Mouse (Mus musculus) kidney, embryonic 16.5 days (tissue): ENCODE data around the gene Krt19. TPM values are rescaled to one million over a fixed set of nuclear protein-coding genes. Genes with fewer than 3 reads are reported as not detected.

Experiments
- ATAC-seq: fragments of 200-750 bp; cut with Nextera tagmentation; 2 replicates; pipeline ENCODE4 v1.8.0; 2017; ENCODE audit warnings: moderate TSS enrichment; ENCODE audit not compliant: low FRiP score, low TSS enrichment
- H3K27ac ChIP-seq: fragments of 300-500 bp; sonication (generic); 2 replicates; pipeline ENCODE4 v1.5.1; 2014; ENCODE audit warnings: low read length
- H3K27me3 ChIP-seq: fragments of 300-500 bp; sonication (generic); 2 replicates; pipeline ENCODE4 v1.6.1; 2014; ENCODE audit warnings: low read length, control low read depth, mixed read lengths; ENCODE audit not compliant: insufficient read depth
- H3K36me3 ChIP-seq: fragments of 300-500 bp; sonication (generic); 2 replicates; pipeline ENCODE4 v1.6.1; 2014; ENCODE audit warnings: low read length, control low read depth, mixed read lengths; ENCODE audit not compliant: insufficient read depth
- H3K4me1 ChIP-seq: fragments of 300-500 bp; sonication (generic); 2 replicates; pipeline ENCODE4 v1.6.1; 2014; ENCODE audit warnings: low read length, control low read depth, mixed read lengths; ENCODE audit not compliant: insufficient read depth
- H3K4me2 ChIP-seq: fragments of 300-500 bp; sonication (generic); replicated peaks from 2 replicates; pipeline ENCODE4 v1.6.1; 2014; ENCODE audit warnings: low read depth, low read length
- H3K4me3 ChIP-seq: fragments of 300-500 bp; sonication (generic); 2 replicates; pipeline ENCODE4 v1.5.1; 2014; ENCODE audit warnings: mild to moderate bottlenecking, low read length
- H3K9ac ChIP-seq: fragments of 300-500 bp; sonication (generic); replicated peaks from 2 replicates; pipeline ENCODE4 v1.6.1; 2014; ENCODE audit warnings: low read length
- H3K9me3 ChIP-seq: fragments of 300-500 bp; sonication (generic); 2 replicates; pipeline ENCODE4 v1.6.1; 2016; ENCODE audit warnings: low read length, control low read depth
- WGBS: fragments of 180-500 bp; shearing (Covaris S2); extraction: QIAGEN DNeasy Blood & Tissue Kit; methylation state at CpG from one replicate; pipeline ENCODE4 v1.1.7; 2014; 5-methylcytosine and 5-hydroxymethylcytosine counted together
- polyA plus RNA-seq: library from polyadenylated mRNA; unstranded; fragments of >200 nt; fragmentation: Nextera tagmentation; extraction: Ambion mirVana; gene quantifications from 2 replicates; pipeline ENCODE4 v1.2.1, GENCODE M21; 2015

Krt19 gene
- 96.4 and 105 TPM in 2 replicates for polyA plus RNA-seq

DNA sequence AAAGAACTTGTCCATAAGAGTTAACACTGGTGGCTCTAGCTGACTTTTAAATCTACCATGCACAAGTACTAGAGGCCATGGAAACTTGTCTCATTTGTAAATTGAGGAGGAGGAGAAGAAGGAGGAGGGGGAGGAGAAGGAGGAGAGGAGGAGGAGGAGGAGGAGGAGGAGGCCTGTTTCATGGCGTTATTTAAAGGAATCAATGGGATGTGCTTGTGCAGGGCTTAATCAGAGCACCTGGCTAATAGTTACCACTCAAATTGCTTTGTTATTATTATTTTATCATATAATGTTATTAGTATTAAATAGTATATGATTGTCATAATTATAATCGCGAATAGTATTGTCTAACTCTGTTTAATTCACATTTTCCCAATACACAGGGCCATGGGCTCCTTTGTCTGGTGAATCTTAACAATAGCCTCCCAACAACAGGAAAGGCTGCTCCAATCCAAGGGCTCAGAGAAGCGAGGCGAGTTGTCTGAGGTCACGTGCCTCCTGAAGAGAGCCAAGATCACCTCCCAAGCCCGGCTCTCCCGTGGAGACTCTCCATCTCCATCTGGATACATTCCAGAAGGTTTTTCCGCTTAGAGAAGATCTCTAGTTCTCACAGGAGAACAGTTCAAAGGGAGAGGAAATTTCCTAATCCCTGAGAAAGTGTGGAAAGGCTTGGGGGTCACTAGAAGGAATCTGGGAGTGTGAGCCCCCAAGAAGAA is at the start of gene Krt19:
Gene Krt19 (minus strand): TSS at position 51 of the 716 bp plus-strand sequence.
- WGBS: 57% methylated on average over 9 of the region's 9 CpGs

DNA sequence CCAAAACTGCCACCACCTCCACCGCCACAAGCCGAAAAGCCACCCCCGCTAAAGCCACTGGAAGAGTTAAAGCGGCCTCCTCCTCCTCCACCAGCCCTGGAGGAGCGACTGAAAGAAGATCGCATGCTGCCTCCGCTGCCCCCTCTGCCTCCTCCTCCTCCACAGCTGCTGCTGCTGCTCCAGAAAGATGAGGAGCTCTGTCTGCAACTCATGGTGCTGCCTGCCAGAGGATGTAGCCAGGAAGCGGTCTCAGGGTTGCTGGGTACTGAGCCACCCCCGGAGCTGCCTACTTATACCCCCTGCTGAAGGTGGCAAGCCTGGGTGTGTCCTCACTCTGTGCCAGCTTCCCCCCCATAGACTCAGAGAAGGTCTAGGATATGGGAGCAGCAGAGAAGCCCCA is 44.5 kb upstream of the Krt19 start, which contains the start of gene Krt9:
Gene Krt9 (minus strand): TSS at position 255 of the 400 bp plus-strand sequence.
- H3K36me3 ChIP-seq: no peaks in the 10 kb centered on the region

More for the DNA sequence above, at the start of gene Krt19:
- H3K27me3 ChIP-seq: peaks cover 14% of the 10 kb centered on the region
- ATAC-seq: no peak
- no peak within 1 kb of the TSS for H3K4me2 ChIP-seq
- no peak within 1 kb of the TSS for H3K4me3 ChIP-seq
- H3K9me3 ChIP-seq: no peaks in the 10 kb centered on the region
- H3K4me1 ChIP-seq: peaks cover 17% of the 10 kb centered on the region
- H3K27ac ChIP-seq: no peak within 1 kb of the TSS
- no peaks in the 10 kb centered on the region for H3K36me3 ChIP-seq
- no peak within 1 kb of the TSS for H3K9ac ChIP-seq

DNA sequence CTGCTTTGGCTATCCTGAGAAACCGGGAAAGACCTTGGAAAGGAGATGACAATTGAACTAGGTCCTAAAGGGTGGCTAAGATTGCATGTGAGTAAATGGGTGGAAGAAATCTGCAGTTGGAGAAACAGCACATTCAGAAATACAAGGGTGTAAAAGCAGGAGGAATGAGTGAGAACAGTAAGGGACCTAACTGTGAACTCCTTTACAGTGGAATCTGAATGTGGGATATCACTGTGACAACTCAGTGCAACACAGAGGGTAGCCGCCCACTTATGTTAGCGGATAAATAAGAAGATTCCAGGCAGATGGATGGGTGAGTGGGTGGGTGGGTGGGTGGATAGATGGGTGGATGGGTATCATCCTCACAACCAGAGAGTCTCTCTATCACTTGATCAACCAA is 43.4 kb upstream of the Krt19 start:
- Histone ChIP-seq H3K36me3 (no peaks in the 10 kb centered on the region), H3K9ac (no peak overlapping the region), H3K9me3 (no peaks in the 10 kb centered on the region), H3K27me3 (no peaks in the 10 kb centered on the region; the same call in 1 of the 2 replicates), H3K27ac (no peak overlapping the region), H3K4me2 (no peak overlapping the region), H3K4me1 (no peaks in the 10 kb centered on the region), H3K4me3 (no peak overlapping the region)
- WGBS: 93% methylated on average over 3 of the region's 3 CpGs
- no peak for ATAC-seq

More for the DNA sequence above, 44.5 kb upstream of the Krt19 start, which contains the start of gene Krt9:
- WGBS: 20% methylated on average over 9 of the region's 9 CpGs
- no peak within 1 kb of the TSS for H3K9ac ChIP-seq
- no peak within 1 kb of the TSS for H3K4me3 ChIP-seq
- H3K4me1 ChIP-seq: no peaks in the 10 kb centered on the region
- no peak within 1 kb of the TSS for H3K27ac ChIP-seq
- H3K27me3 ChIP-seq: no peaks in the 10 kb centered on the region; the same call in 1 of the 2 replicates
- peak; percentile 42; the same call in 1 of the 2 replicates for ATAC-seq
- no peak within 1 kb of the TSS for H3K4me2 ChIP-seq
- H3K9me3 ChIP-seq: no peaks in the 10 kb centered on the region

DNA sequence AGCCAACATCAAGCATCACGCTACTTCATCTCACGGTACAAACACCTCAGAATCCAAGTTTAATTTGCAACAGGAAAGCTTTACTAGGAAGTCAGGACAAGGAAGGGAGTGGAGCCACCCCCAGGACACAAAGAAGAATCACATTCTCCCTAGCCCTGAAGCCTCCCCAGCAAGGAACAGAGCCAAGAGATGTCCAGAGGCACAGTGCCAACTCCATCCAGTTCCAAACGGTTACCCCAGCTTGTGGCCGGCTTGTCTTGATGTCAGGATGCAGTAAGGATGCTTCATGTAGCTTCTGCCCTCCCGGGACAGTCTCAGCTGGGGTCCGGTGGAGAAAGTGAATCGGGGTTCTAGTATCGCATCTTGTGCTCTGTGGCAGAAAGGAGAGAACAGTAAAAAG is 38.3 kb upstream of the Krt19 start:
- no peaks in the 10 kb centered on the region for H3K4me1 ChIP-seq
- H3K4me3 ChIP-seq: no peak overlapping the region
- no peak overlapping the region for H3K27ac ChIP-seq
- WGBS: 90% methylated on average over 8 of the region's 8 CpGs
- H3K9ac ChIP-seq: no peak overlapping the region
- H3K27me3 ChIP-seq: no peaks in the 10 kb centered on the region
- no peaks in the 10 kb centered on the region for H3K36me3 ChIP-seq
- H3K9me3 ChIP-seq: no peaks in the 10 kb centered on the region
- ATAC-seq: no peak
- H3K4me2 ChIP-seq: no peak overlapping the region

GRCm38 (mm10) chr11:100181725-100182124 is 33.3 kb upstream of the Krt19 start:
- H3K36me3 ChIP-seq: no peaks in the 10 kb centered on the region
- no peak overlapping the region for H3K4me2 ChIP-seq
- WGBS: 57% methylated on average over 7 of the region's 7 CpGs
- H3K9me3 ChIP-seq: no peaks in the 10 kb centered on the region
- no peaks in the 10 kb centered on the region for H3K27me3 ChIP-seq
- no peak overlapping the region for H3K9ac ChIP-seq
- ATAC-seq: no peak
- H3K4me3 ChIP-seq: no peak overlapping the region
- H3K4me1 ChIP-seq: no peaks in the 10 kb centered on the region
- H3K27ac ChIP-seq: no peak overlapping the region

DNA sequence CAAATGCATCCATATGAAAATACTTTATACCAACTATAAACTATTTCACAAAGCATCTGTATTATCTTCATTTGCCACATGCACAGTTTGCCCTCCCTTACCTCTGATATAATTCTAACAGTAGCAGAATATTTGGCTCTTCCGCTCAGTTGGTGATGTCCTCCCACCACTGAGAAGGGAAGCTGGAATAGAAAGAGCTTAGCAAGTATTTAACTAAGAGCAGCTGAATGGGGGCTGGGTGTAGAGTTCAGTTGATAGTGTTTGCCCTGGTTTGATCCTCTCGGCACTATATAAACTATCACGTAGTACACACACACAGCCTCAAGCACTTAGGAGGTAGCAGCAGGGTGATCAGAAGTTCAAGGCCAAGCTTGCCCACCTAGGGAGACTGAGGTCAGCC is 30.8 kb upstream of the Krt19 start:
- H3K4me2 ChIP-seq: no peak overlapping the region
- no peak overlapping the region for H3K9ac ChIP-seq
- no peaks in the 10 kb centered on the region for H3K9me3 ChIP-seq
- no peak for ATAC-seq
- no peaks in the 10 kb centered on the region for H3K36me3 ChIP-seq
- H3K4me1 ChIP-seq: no peaks in the 10 kb centered on the region
- no peaks in the 10 kb centered on the region for H3K27me3 ChIP-seq
- WGBS: 66% methylated on average over 3 of the region's 3 CpGs
- no peak overlapping the region for H3K4me3 ChIP-seq
- no peak overlapping the region for H3K27ac ChIP-seq

- ATAC-seq: no peak
- 74% methylated on average over 5 of the region's 5 CpGs for WGBS
- H3K9ac ChIP-seq: no peak overlapping the region
Observed at GRCm38 (mm10) chr11:100178307-100178706, 29.8 kb upstream of the Krt19 start.

DNA sequence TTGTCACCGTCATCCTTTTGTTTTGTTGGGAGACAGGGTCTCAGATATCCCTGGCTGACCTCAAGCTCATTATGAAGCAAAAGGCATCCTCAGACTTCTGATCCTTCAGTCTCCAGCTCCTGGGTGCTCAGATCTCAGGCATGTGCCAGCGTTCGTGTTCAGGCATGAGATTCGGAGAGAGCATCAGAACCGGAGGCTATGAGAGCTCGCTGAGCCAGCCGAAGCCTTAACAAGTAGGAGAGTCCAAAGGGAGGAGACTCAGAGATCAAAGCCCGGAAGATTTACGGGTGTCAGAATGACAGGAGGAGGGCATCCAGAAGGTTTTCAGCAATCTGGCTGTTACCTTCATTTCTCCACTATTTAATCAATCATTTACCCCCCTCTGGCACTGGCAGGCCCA is 28.3 kb upstream of the Krt19 start:
- Histone ChIP-seq H3K27me3 (no peaks in the 10 kb centered on the region), H3K36me3 (no peaks in the 10 kb centered on the region), H3K9ac (no peak overlapping the region), H3K4me2 (no peak overlapping the region), H3K4me1 (no peaks in the 10 kb centered on the region), H3K9me3 (no peaks in the 10 kb centered on the region), H3K4me3 (no peak overlapping the region), H3K27ac (no peak overlapping the region)
- no peak for ATAC-seq
- WGBS: 39% methylated on average over 9 of the region's 9 CpGs

More at GRCm38 (mm10) chr11:100178307-100178706, 29.8 kb upstream of the Krt19 start:
- Histone ChIP-seq H3K4me2 (no peak overlapping the region), H3K27me3 (no peaks in the 10 kb centered on the region), H3K9me3 (no peaks in the 10 kb centered on the region), H3K4me3 (no peak overlapping the region), H3K27ac (no peak overlapping the region), H3K36me3 (no peaks in the 10 kb centered on the region), H3K4me1 (no peaks in the 10 kb centered on the region)

GRCm38 (mm10) chr11:100168765-100169762 is 20.6 kb upstream of the Krt19 start:
- Histone ChIP-seq H3K9me3 (no peaks in the 10 kb centered on the region), H3K4me3 (no peak overlapping the region), H3K4me1 (peaks cover 24% of the 10 kb centered on the region), H3K27ac (peak overlapping the region; percentile 43; the same call in 1 of the 2 replicates), H3K27me3 (no peaks in the 10 kb centered on the region), H3K4me2 (no peak overlapping the region; the same call in 1 of the 2 replicates), H3K9ac (no peak overlapping the region), H3K36me3 (no peaks in the 10 kb centered on the region)
- 29% methylated on average over 14 of the region's 14 CpGs for WGBS
- ATAC-seq: no peak; the same call in 1 of the 2 replicates
